Mouse (Mus musculus): Measurements from ENCODE around the gene Vps26c.

GRCm38 (mm10) chr16:94509983-94510382 is 16.6 kb downstream of the Vps26c start:
- TF ChIP-seq POLR2A (IDR thresholded peaks at IDR 0.05; ENCODE audit: extremely low read depth, insufficient read depth, low read length) (no peak), CTCF (IDR thresholded peaks at IDR 0.05; ENCODE audit: extremely low read depth, insufficient read depth, low read length) (no peak)
